Mouse (Mus musculus): ENCODE results near the gene Capn11.

Capn11 gene

GRCm38 (mm10) chr17:45600267-45600666 is 58.9 kb downstream of the Capn11 start:
- in situ Hi-C loops (cut with MboI, MseI): loop anchor here (10.0 kb wide), 1 partner anchor 1415 kb away; the partner anchor contains the start of gene Ubr2

- in situ Hi-C loops (cut with MboI, MseI): loop anchor here (10.0 kb wide), 1 partner anchor 1415 kb away; the partner anchor contains the start of gene Ubr2
These were observed 59.5 kb downstream of the Capn11 start, which contains the start of gene Slc29a1 for GRCm38 (mm10) chr17:45599446-45600242. Gene Slc29a1, minus strand, starts transcription at chr17:45599606.

GRCm38 (mm10) chr17:45598891-45599290 is 60.2 kb downstream of the Capn11 start:
- in situ Hi-C loops (cut with MboI, MseI): no loop called here

- in situ Hi-C loops (cut with MboI, MseI): no loop called here
These were observed 60.7 kb downstream of the Capn11 start for GRCm38 (mm10) chr17:45598376-45598775.

- in situ Hi-C loops (cut with MboI, MseI): no loop called here
These were observed 61.3 kb downstream of the Capn11 start for GRCm38 (mm10) chr17:45597787-45598186.

- in situ Hi-C loops (cut with MboI, MseI): no loop called here
These were observed 62.3 kb downstream of the Capn11 start for GRCm38 (mm10) chr17:45596631-45597396.

- in situ Hi-C loops (cut with MboI, MseI): no loop called here
These were observed 63.3 kb downstream of the Capn11 start for GRCm38 (mm10) chr17:45595736-45596390.

GRCm38 (mm10) chr17:45594881-45595735 is 64.0 kb downstream of the Capn11 start:
- in situ Hi-C loops (cut with MboI, MseI): no loop called here

- in situ Hi-C loops (cut with MboI, MseI): no loop called here
These were observed 64.9 kb downstream of the Capn11 start for GRCm38 (mm10) chr17:45594195-45594594.

- in situ Hi-C loops (cut with MboI, MseI): no loop called here
These were observed 65.6 kb downstream of the Capn11 start for GRCm38 (mm10) chr17:45593479-45593878.

- in situ Hi-C loops (cut with MboI, MseI): no loop called here
These were observed 66.3 kb downstream of the Capn11 start for GRCm38 (mm10) chr17:45592606-45593431.

- in situ Hi-C loops (cut with MboI, MseI): no loop called here
These were observed 67.2 kb downstream of the Capn11 start for GRCm38 (mm10) chr17:45591701-45592605.

GRCm38 (mm10) chr17:45590410-45590809 is 68.7 kb downstream of the Capn11 start:
- in situ Hi-C loops (cut with MboI, MseI): no loop called here

- in situ Hi-C loops (cut with MboI, MseI): loop anchor here (5.0 kb wide), 1 partner anchor 37 kb away; no protein-coding TSS in a partner anchor
These were observed 69.3 kb downstream of the Capn11 start for GRCm38 (mm10) chr17:45589844-45590243.

- in situ Hi-C loops (cut with MboI, MseI): loop anchor here (5.0 kb wide), 1 partner anchor 38 kb away; no protein-coding TSS in a partner anchor
These were observed 69.9 kb downstream of the Capn11 start for GRCm38 (mm10) chr17:45589236-45589635.

GRCm38 (mm10) chr17:45588370-45588769 is 70.8 kb downstream of the Capn11 start:
- in situ Hi-C loops (cut with MboI, MseI): loop anchor here (5.0 kb wide), 1 partner anchor 39 kb away; no protein-coding TSS in a partner anchor

- in situ Hi-C loops (cut with MboI, MseI): loop anchor here (5.0 kb wide), 1 partner anchor 41 kb away; no protein-coding TSS in a partner anchor
These were observed 72.7 kb downstream of the Capn11 start for GRCm38 (mm10) chr17:45586449-45586837.

GRCm38 (mm10) chr17:45585725-45586448 is 73.2 kb downstream of the Capn11 start:
- in situ Hi-C loops (cut with MboI, MseI): loop anchor here (5.0 kb wide), 1 partner anchor 41 kb away; no protein-coding TSS in a partner anchor
